Mouse (Mus musculus) urinary bladder, postnatal 0 days (tissue): ENCODE data around the gene Adm2. TPM values are rescaled to one million over a fixed set of nuclear protein-coding genes. Genes with fewer than 3 reads are reported as not detected.

Source experiments
- microRNA-seq: library from miRNA; unstranded; fragments of <30 nt; microRNA quantifications from one replicate; pipeline ENCODE4, GENCODE M21; 2016
- polyA plus RNA-seq: library from polyadenylated mRNA; unstranded; fragments of >200 nt; fragmentation: Nextera tagmentation; extraction: Ambion mirVana; gene quantifications from 2 replicates; pipeline ENCODE4 v1.2.1, GENCODE M21; 2015

The Adm2 gene
- 0.40 and 0.57 TPM in 2 replicates for polyA plus RNA-seq

DNA sequence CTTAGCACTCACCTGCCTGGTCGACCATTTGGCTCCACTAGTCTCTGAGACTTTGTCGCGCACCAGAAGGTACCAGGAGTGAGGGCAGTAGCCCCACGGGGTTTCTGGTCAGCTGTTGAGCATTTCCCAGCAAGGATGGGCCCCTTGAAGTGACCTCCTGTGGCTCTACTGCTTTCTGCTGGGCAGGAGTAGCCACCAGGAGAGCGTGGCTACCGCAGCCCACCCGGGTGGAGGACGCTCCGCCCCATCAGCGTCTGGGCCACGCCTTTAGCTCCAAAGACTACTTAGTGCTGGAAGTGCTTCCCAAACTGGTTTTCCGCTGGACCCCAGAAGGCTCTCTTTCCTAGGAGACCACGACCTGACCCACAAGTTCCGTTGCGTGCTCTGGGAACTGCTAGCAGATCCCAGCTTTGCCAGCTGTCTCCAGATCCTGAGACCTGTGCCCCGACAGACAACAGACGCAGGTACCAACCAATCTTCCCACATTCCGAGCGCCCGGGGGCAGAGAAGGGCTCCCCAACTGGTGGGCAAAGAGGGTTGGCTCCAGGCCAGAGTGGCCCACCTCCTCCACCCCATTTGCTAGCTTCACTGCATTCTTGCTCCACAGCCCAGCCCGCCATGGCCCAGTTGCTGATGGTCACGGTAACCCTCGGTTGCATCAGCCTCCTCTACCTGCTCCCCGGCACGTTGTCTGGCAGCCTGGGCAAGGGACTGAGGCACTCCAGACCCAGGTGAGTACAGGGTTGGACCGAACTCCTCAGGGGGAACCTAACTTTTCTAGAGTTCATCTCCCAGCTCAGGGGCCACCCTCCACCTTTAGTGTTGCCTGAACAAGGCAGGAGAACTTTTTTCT, at the start of gene Adm2:
TSS of gene Adm2 (plus strand) at position 51 of the 853 bp plus-strand sequence.

DNA sequence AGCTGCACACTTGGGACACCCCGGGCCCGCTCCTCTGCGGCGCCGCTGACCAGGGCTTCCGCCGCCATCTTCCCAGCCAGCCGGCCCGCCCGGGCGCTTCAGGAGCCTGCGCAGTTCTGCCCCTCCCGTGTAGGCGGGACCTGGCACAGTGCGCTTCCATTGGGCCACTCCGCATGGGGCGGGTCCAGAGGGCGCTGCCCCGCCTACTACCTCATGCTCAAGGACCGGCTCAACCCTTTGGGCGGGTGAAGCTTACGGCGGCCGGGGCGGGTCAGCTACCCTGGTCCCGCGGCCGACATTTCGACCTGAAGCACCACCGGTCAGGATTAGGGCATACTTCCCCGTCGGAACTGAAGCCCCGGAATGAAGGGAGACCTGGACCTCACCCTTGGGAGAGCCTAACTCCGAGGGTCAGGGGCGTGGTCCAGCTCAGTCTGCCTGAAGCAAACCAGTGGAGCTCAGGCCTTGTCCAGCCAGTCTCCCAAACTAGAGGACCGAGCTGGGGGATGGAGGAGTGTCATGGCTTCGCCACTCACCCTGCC, 7.3 kb upstream of the Adm2 start, which contains the start of gene Sbf1:
TSS of gene Sbf1 (minus strand) at position 122 of the 542 bp plus-strand sequence.

DNA sequence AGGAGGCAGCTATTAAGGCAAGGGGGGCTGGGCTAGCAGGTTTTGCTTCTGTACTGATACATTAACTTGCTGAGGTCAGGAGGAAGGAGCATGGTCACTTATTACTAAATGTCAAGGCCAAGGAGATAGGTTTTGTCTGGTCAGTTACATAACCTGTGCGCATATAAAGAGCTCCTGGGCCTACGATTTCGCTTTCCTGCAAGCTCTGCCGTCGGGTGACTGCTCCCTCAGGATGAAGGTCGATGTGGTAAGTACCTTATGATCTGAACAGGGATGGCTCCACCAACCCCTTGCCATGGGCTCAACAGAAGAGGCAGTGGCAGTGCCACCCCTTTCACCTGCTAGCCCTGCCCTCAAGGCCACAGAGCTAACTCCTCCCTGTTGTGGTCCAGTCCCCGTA, 11.8 kb downstream of the Adm2 start, which contains the start of gene Miox:
TSS of gene Miox (plus strand) at position 128 of the 400 bp plus-strand sequence.

DNA sequence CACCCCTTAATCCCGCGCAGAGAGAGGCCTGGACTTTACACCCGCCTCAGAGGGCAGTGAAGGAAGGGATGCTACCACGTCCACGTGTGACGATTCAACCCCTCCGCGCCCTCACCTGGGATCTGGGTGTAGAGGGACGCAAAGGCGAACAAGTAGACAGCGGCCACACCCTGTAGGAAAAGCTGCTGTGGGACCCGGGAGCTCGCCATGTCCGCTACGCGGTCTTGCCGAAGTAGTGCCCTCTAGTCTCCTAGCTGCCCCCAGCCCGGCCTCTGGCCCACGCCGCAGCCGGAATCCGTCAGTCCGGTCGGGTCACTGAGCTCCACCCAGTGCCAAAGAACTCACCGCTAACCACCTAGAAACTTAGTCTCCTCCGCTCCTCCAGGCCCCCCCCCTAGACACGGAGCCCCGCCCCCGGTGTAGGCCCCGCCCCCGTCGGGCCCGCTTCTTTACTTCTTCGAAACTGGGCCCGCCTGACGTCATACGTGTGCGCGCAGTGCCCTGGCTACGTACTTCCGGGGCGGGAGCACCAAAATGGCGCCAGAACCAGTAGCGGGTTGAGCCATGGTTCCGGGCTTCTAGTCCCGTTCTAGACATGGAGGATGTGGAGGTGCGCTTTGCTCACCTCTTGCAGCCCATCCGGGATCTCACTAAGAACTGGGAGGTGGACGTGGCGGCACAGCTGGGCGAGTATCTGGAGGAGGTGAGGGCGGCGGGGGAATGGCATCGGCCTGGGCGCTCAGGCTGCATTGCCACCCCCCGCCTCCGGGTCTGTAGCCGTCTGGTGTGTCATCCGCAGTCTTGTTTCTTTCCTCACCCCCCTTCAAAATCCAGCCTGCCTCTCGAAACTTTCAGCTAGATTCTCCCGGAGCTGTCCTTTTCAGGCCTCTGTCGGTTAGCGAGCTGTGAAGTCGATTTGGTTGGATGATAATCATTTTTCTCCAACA, 33.0 kb downstream of the Adm2 start, which contains the start of the genes Lmf2 and Ncaph2:
TSS of gene Lmf2 (minus strand) at position 419 of the 947 bp plus-strand sequence.
TSS of gene Ncaph2 (plus strand) at position 479 of the 947 bp plus-strand sequence.

GRCm38 (mm10) chr15:89373762-89374248, 51.3 kb downstream of the Adm2 start, which contains the start of gene Sco2:
Sco2 (minus strand) TSS chr15:89373846.

Small RNAs within 50 kb of the gene (microRNA-seq; reads per million reads assigned to microRNA genes)
- gene Mir6959, result not detected

Other genes starting within 250 kb of the Adm2 start
- gene Trabd, start 247.6 kb upstream of the Adm2 start, polyA plus RNA-seq, result 32.1 and 35.5 TPM in 2 replicates
- 12.3 and 12.6 TPM in 2 replicates for gene Selenoo, start 233.6 kb upstream of the Adm2 start, polyA plus RNA-seq
- 5.0 and 5.2 TPM in 2 replicates for gene Tubgcp6, start 199.6 kb upstream of the Adm2 start, polyA plus RNA-seq
- 11.7 and 14.0 TPM in 2 replicates for gene Hdac10, start 194.0 kb upstream of the Adm2 start, polyA plus RNA-seq
- gene Mapk12, start 182.0 kb upstream of the Adm2 start, polyA plus RNA-seq, result 6.3 and 6.7 TPM in 2 replicates
- gene Mapk11, start 173.1 kb upstream of the Adm2 start, polyA plus RNA-seq, result 2.8 and 3.0 TPM in 2 replicates
- gene Plxnb2, start 141.9 kb upstream of the Adm2 start, polyA plus RNA-seq, result 109 and 111 TPM in 2 replicates
- gene Dennd6b, start 126.2 kb upstream of the Adm2 start, polyA plus RNA-seq, result 3.4 and 4.0 TPM in 2 replicates
- 16.6 and 18.9 TPM in 2 replicates for gene Ppp6r2, start 111.2 kb upstream of the Adm2 start, polyA plus RNA-seq
- gene Sbf1, start 7.4 kb upstream of the Adm2 start, polyA plus RNA-seq, result 30.5 and 30.9 TPM in 2 replicates
- not detected in 2 replicates for gene Miox, start 11.7 kb downstream of the Adm2 start, polyA plus RNA-seq
- gene Lmf2, start 32.9 kb downstream of the Adm2 start, polyA plus RNA-seq, result 43.3 and 44.4 TPM in 2 replicates
- gene Ncaph2, start 33.0 kb downstream of the Adm2 start, polyA plus RNA-seq, result 87.6 and 102 TPM in 2 replicates
- gene Sco2, start 51.1 kb downstream of the Adm2 start, polyA plus RNA-seq, result 5.2 and 7.6 TPM in 2 replicates
- 1.5 and 1.9 TPM in 2 replicates for gene Tymp, start 54.3 kb downstream of the Adm2 start, polyA plus RNA-seq
- 0.17 and 0.23 TPM in 2 replicates for gene Odf3b, start 56.6 kb downstream of the Adm2 start, polyA plus RNA-seq
- not detected in 2 replicates for gene Klhdc7b, start 62.2 kb downstream of the Adm2 start, polyA plus RNA-seq
- not detected in 2 replicates for gene Syce3, start 87.8 kb downstream of the Adm2 start, polyA plus RNA-seq
- 0.67 and 0.69 TPM in 2 replicates for gene Cpt1b, start 103.1 kb downstream of the Adm2 start, polyA plus RNA-seq
- gene C730034F03Rik, start 106.9 kb downstream of the Adm2 start, polyA plus RNA-seq, result 2.0 and 2.6 TPM in 2 replicates
- gene Gm44502, start 107.0 kb downstream of the Adm2 start, polyA plus RNA-seq, result 0.19 TPM in 1 of 2 replicates, not detected in the other
- 35.8 and 36.2 TPM in 2 replicates for gene Chkb, start 107.2 kb downstream of the Adm2 start, polyA plus RNA-seq
- gene Mapk8ip2, start 131.2 kb downstream of the Adm2 start, polyA plus RNA-seq, result 0.63 and 1.0 TPM in 2 replicates
- 22.7 and 25.5 TPM in 2 replicates for gene Arsa, start 154.7 kb downstream of the Adm2 start, polyA plus RNA-seq
- 0.55 and 0.70 TPM in 2 replicates for gene Shank3, start 176.9 kb downstream of the Adm2 start, polyA plus RNA-seq
- gene Acr, start 245.6 kb downstream of the Adm2 start, polyA plus RNA-seq, result 0.10 and 0.11 TPM in 2 replicates